Mouse (Mus musculus): ENCODE measurements around the gene Defb28. TPM values are rescaled to one million over a fixed set of nuclear protein-coding genes. Genes with fewer than 3 reads are reported as not detected.

Gene Defb28
- polyA plus RNA-seq, 1 experiment from 2014 or later, result not detected

GRCm38 (mm10) chr2:152544691-152545090 lies 26.6 kb downstream of the Defb28 start:
- H3K27ac ChIP-seq (ENCODE audit: low read length), result no peak overlapping the region
- no peak overlapping the region for H3K9ac ChIP-seq (replicated peaks; ENCODE audit: low read depth, low read length)
- no peaks in the 10 kb centered on the region for H3K4me1 ChIP-seq (replicated peaks; ENCODE audit: control insufficient read depth, insufficient read depth, low read length)
- H3K4me2 ChIP-seq (ENCODE audit: low read length), result no peak overlapping the region
- H3K4me3 ChIP-seq (replicated peaks; ENCODE audit: low read length), result no peak overlapping the region
- no peaks in the 10 kb centered on the region for H3K36me3 ChIP-seq (ENCODE audit: control insufficient read depth, insufficient read depth)
- no peaks in the 10 kb centered on the region for H3K27me3 ChIP-seq (replicated peaks; ENCODE audit: control insufficient read depth, insufficient read depth, low read length)
- ATAC-seq, result peak; percentile 90
- no peaks in the 10 kb centered on the region for H3K9me3 ChIP-seq (ENCODE audit: control insufficient read depth, low read length)
- 12% methylated on average over 4 of the region's 4 CpGs for WGBS

- ATAC-seq, result no peak
- H3K27me3 ChIP-seq (replicated peaks; ENCODE audit: control insufficient read depth, insufficient read depth, low read length), result no peaks in the 10 kb centered on the region
- no peaks in the 10 kb centered on the region for H3K9me3 ChIP-seq (ENCODE audit: control insufficient read depth, low read length)
- H3K4me2 ChIP-seq (ENCODE audit: low read length), result no peak overlapping the region
- no peaks in the 10 kb centered on the region for H3K36me3 ChIP-seq (ENCODE audit: control insufficient read depth, insufficient read depth)
- H3K4me3 ChIP-seq (replicated peaks; ENCODE audit: low read length), result no peak overlapping the region
- 85% methylated on average over 5 of the region's 5 CpGs for WGBS
- no peaks in the 10 kb centered on the region for H3K4me1 ChIP-seq (replicated peaks; ENCODE audit: control insufficient read depth, insufficient read depth, low read length)
- H3K27ac ChIP-seq (ENCODE audit: low read length), result no peak overlapping the region
- H3K9ac ChIP-seq (replicated peaks; ENCODE audit: low read depth, low read length), result no peak overlapping the region
These were observed 30.1 kb downstream of the Defb28 start for GRCm38 (mm10) chr2:152548124-152548523.

- H3K27me3 ChIP-seq (replicated peaks; ENCODE audit: control insufficient read depth, insufficient read depth, low read length), result no peaks in the 10 kb centered on the region
- H3K4me1 ChIP-seq (replicated peaks; ENCODE audit: control insufficient read depth, insufficient read depth, low read length), result peaks cover 3% of the 10 kb centered on the region; the same call in 1 of the 2 replicates
- H3K4me3 ChIP-seq (replicated peaks; ENCODE audit: low read length), result no peak overlapping the region; the same call in 1 of the 2 replicates
- no peak overlapping the region for H3K27ac ChIP-seq (ENCODE audit: low read length)
- H3K9me3 ChIP-seq (ENCODE audit: control insufficient read depth, low read length), result no peaks in the 10 kb centered on the region
- no peaks in the 10 kb centered on the region for H3K36me3 ChIP-seq (ENCODE audit: control insufficient read depth, insufficient read depth)
- H3K9ac ChIP-seq (replicated peaks; ENCODE audit: low read depth, low read length), result no peak overlapping the region
- 12% methylated on average over 16 of the region's 16 CpGs for WGBS
- H3K4me2 ChIP-seq (ENCODE audit: low read length), result peak overlapping the region; percentile 50
- ATAC-seq, result no peak
These were observed 35.8 kb downstream of the Defb28 start for GRCm38 (mm10) chr2:152553774-152554423.

- Histone ChIP-seq H3K27me3 (replicated peaks; ENCODE audit: control insufficient read depth, insufficient read depth, low read length) (no peaks in the 10 kb centered on the region), H3K9ac (replicated peaks; ENCODE audit: low read depth, low read length) (no peak overlapping the region), H3K9me3 (ENCODE audit: control insufficient read depth, low read length) (no peaks in the 10 kb centered on the region), H3K36me3 (ENCODE audit: control insufficient read depth, insufficient read depth) (no peaks in the 10 kb centered on the region), H3K4me3 (replicated peaks; ENCODE audit: low read length) (no peak overlapping the region), H3K27ac (ENCODE audit: low read length) (no peak overlapping the region), H3K4me1 (replicated peaks; ENCODE audit: control insufficient read depth, insufficient read depth, low read length) (peaks cover 3% of the 10 kb centered on the region; the same call in 1 of the 2 replicates), H3K4me2 (ENCODE audit: low read length) (no peak overlapping the region)
- ATAC-seq, result no peak
- 92% methylated on average over 7 of the region's 7 CpGs for WGBS
These were observed 38.6 kb downstream of the Defb28 start for GRCm38 (mm10) chr2:152556655-152557054.

- WGBS, result 74% methylated on average over 5 of the region's 5 CpGs
- H3K36me3 ChIP-seq (ENCODE audit: control insufficient read depth, insufficient read depth), result no peaks in the 10 kb centered on the region
- no peak for ATAC-seq
These were observed 51.0 kb downstream of the Defb28 start, which contains the start of gene Gm17416 for GRCm38 (mm10) chr2:152569038-152569437. Gene Gm17416 (plus strand): TSS chr2:152569338.

GRCm38 (mm10) chr2:152569881-152570280 lies 51.8 kb downstream of the Defb28 start:
- WGBS, result 77% methylated on average over 4 of the region's 4 CpGs
- no peak overlapping the region for H3K27ac ChIP-seq (ENCODE audit: low read length)
- no peak overlapping the region for H3K9ac ChIP-seq (replicated peaks; ENCODE audit: low read depth, low read length)

More at GRCm38 (mm10) chr2:152569038-152569437, 51.0 kb downstream of the Defb28 start, which contains the start of gene Gm17416:
- Histone ChIP-seq H3K27ac (ENCODE audit: low read length) (no peak within 1 kb of the TSS), H3K9me3 (ENCODE audit: control insufficient read depth, low read length) (no peaks in the 10 kb centered on the region), H3K9ac (replicated peaks; ENCODE audit: low read depth, low read length) (no peak within 1 kb of the TSS), H3K4me2 (ENCODE audit: low read length) (no peak within 1 kb of the TSS), H3K4me3 (replicated peaks; ENCODE audit: low read length) (no peak within 1 kb of the TSS), H3K27me3 (replicated peaks; ENCODE audit: control insufficient read depth, insufficient read depth, low read length) (no peaks in the 10 kb centered on the region), H3K4me1 (replicated peaks; ENCODE audit: control insufficient read depth, insufficient read depth, low read length) (no peaks in the 10 kb centered on the region)

GRCm38 (mm10) chr2:152570313-152570712 lies 52.3 kb downstream of the Defb28 start:
- ATAC-seq, result no peak
- H3K9ac ChIP-seq (replicated peaks; ENCODE audit: low read depth, low read length), result no peak overlapping the region
- H3K27ac ChIP-seq (ENCODE audit: low read length), result no peak overlapping the region
- H3K9me3 ChIP-seq (ENCODE audit: control insufficient read depth, low read length), result no peaks in the 10 kb centered on the region
- H3K36me3 ChIP-seq (ENCODE audit: control insufficient read depth, insufficient read depth), result no peaks in the 10 kb centered on the region
- H3K4me1 ChIP-seq (replicated peaks; ENCODE audit: control insufficient read depth, insufficient read depth, low read length), result no peaks in the 10 kb centered on the region
- no peak overlapping the region for H3K4me3 ChIP-seq (replicated peaks; ENCODE audit: low read length)
- no peak overlapping the region for H3K4me2 ChIP-seq (ENCODE audit: low read length)
- no peaks in the 10 kb centered on the region for H3K27me3 ChIP-seq (replicated peaks; ENCODE audit: control insufficient read depth, insufficient read depth, low read length)
- 82% methylated on average over 6 of the region's 6 CpGs for WGBS

More at GRCm38 (mm10) chr2:152569881-152570280, 51.8 kb downstream of the Defb28 start:
- Histone ChIP-seq H3K4me2 (ENCODE audit: low read length) (no peak overlapping the region), H3K4me3 (replicated peaks; ENCODE audit: low read length) (no peak overlapping the region), H3K27me3 (replicated peaks; ENCODE audit: control insufficient read depth, insufficient read depth, low read length) (no peaks in the 10 kb centered on the region), H3K4me1 (replicated peaks; ENCODE audit: control insufficient read depth, insufficient read depth, low read length) (no peaks in the 10 kb centered on the region), H3K36me3 (ENCODE audit: control insufficient read depth, insufficient read depth) (no peaks in the 10 kb centered on the region), H3K9me3 (ENCODE audit: control insufficient read depth, low read length) (no peaks in the 10 kb centered on the region)
- ATAC-seq, result no peak

Other genes starting within 250 kb of the Defb28 start
- gene Tbc1d20, start 224.4 kb upstream of the Defb28 start, polyA plus RNA-seq (2015; fragmentation: Nextera tagmentation; extraction: Ambion mirVana), result 36.0 and 37.7 TPM in 2 replicates
- gene Rbck1, start 185.6 kb upstream of the Defb28 start, polyA plus RNA-seq (2015; fragmentation: Nextera tagmentation; extraction: Ambion mirVana), result 104 and 111 TPM in 2 replicates
- 0.78 and 1.9 TPM in 2 replicates for gene Trib3, start 174.2 kb upstream of the Defb28 start, polyA plus RNA-seq (2015; fragmentation: Nextera tagmentation; extraction: Ambion mirVana)
- gene Nrsn2, start 141.6 kb upstream of the Defb28 start, polyA plus RNA-seq (2015; fragmentation: Nextera tagmentation; extraction: Ambion mirVana), result 10.5 and 22.6 TPM in 2 replicates
- 15.8 and 16.8 TPM in 2 replicates for gene Sox12, start 120.2 kb upstream of the Defb28 start, polyA plus RNA-seq (2015; fragmentation: Nextera tagmentation; extraction: Ambion mirVana)
- 13.3 and 14.1 TPM in 2 replicates for gene Zcchc3, start 103.2 kb upstream of the Defb28 start, polyA plus RNA-seq (2015; fragmentation: Nextera tagmentation; extraction: Ambion mirVana)
- gene 6820408C15Rik, start 102.7 kb upstream of the Defb28 start, polyA plus RNA-seq (2015; fragmentation: Nextera tagmentation; extraction: Ambion mirVana), result 1.4 and 1.9 TPM in 2 replicates
- gene Defb23, start 53.6 kb upstream of the Defb28 start, polyA plus RNA-seq (2015; fragmentation: Nextera tagmentation; extraction: Ambion mirVana), result not detected in 2 replicates
- not detected in 2 replicates for gene Defb20, start 41.2 kb upstream of the Defb28 start, polyA plus RNA-seq (2015; fragmentation: Nextera tagmentation; extraction: Ambion mirVana)
- gene Defb22, start 28.1 kb upstream of the Defb28 start, polyA plus RNA-seq (2015; fragmentation: Nextera tagmentation; extraction: Ambion mirVana), result not detected in 2 replicates
- not detected in 2 replicates for gene Defb26, start 6.6 kb upstream of the Defb28 start, polyA plus RNA-seq (2015; fragmentation: Nextera tagmentation; extraction: Ambion mirVana)
- not detected in 2 replicates for gene Defb29, start 21.8 kb downstream of the Defb28 start, polyA plus RNA-seq (2015; fragmentation: Nextera tagmentation; extraction: Ambion mirVana)
- gene Gm17416, start 51.1 kb downstream of the Defb28 start, polyA plus RNA-seq (2015; fragmentation: Nextera tagmentation; extraction: Ambion mirVana), result not detected in 2 replicates
- not detected in 2 replicates for gene Defb21, start 54.5 kb downstream of the Defb28 start, polyA plus RNA-seq (2015; fragmentation: Nextera tagmentation; extraction: Ambion mirVana)
- not detected in 2 replicates for gene Defb19, start 62.1 kb downstream of the Defb28 start, polyA plus RNA-seq (2015; fragmentation: Nextera tagmentation; extraction: Ambion mirVana)
- gene Defb45, start 81.1 kb downstream of the Defb28 start, polyA plus RNA-seq (2015; fragmentation: Nextera tagmentation; extraction: Ambion mirVana), result not detected in 2 replicates
- gene Defb36, start 86.1 kb downstream of the Defb28 start, polyA plus RNA-seq (2015; fragmentation: Nextera tagmentation; extraction: Ambion mirVana), result not detected in 2 replicates
- gene Defb25, start 104.8 kb downstream of the Defb28 start, polyA plus RNA-seq (2015; fragmentation: Nextera tagmentation; extraction: Ambion mirVana), result not detected in 2 replicates
- gene Rem1, start 108.7 kb downstream of the Defb28 start, polyA plus RNA-seq (2015; fragmentation: Nextera tagmentation; extraction: Ambion mirVana), result 0.32 and 0.67 TPM in 2 replicates
- gene H13, start 151.2 kb downstream of the Defb28 start, polyA plus RNA-seq (2015; fragmentation: Nextera tagmentation; extraction: Ambion mirVana), result 173 and 174 TPM in 2 replicates
- 29.3 and 32.8 TPM in 2 replicates for gene Mcts2, start 168.8 kb downstream of the Defb28 start, polyA plus RNA-seq (2015; fragmentation: Nextera tagmentation; extraction: Ambion mirVana)
- gene Id1, start 218.0 kb downstream of the Defb28 start, polyA plus RNA-seq (2015; fragmentation: Nextera tagmentation; extraction: Ambion mirVana), result 22.3 and 26.0 TPM in 2 replicates
- 4.7 and 6.0 TPM in 2 replicates for gene Cox4i2, start 235.9 kb downstream of the Defb28 start, polyA plus RNA-seq (2015; fragmentation: Nextera tagmentation; extraction: Ambion mirVana)